Comparison of ENCODE assay signal across 25 mouse cellular contexts in the genomic region with DNA sequence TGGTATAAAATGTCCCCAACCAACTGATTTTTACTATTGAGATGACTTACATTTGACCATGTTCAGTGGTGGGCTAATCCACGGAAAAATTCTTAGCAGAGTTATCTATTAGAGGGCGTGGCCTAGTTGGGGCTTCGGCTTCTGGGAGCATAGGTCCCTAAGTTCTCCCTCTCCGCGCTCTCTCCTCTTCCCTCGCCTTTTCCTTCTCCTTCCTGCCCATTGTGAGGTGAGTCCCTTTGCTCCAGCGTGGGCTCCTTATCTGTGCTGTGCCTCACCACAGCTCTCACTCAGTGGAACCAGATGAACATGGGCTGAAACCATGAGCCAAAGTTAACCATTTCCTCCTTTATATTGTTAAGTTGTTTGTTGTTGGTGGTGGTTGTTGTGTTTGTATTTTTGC. TPM values are rescaled to one million over a fixed set of nuclear protein-coding genes. Genes with fewer than 3 reads are reported as not detected.
DNase-seq lines count a peak whose midpoint lies in the region; ATAC-seq and TF ChIP-seq lines count a peak whose summit lies in the region.
"Had no signal": no experiment of that assay in that cellular context is flagged by ENCODE, and none has a peak within 500 bp of the region (broad histone marks: within the 10 kb centered on the region; RNA-seq: fewer than 3 reads in every experiment).

No protein-coding gene starts in this region.

- no peak for ATAC-seq in CD4-positive, CD25-positive, alpha-beta regulatory T cell, adult 4 months
- ATAC-seq in megakaryocyte progenitor cell, adult 5-6 weeks (replicated peaks; ENCODE audit: poor library complexity) = 0 out of 2 replicates have a peak, but pooled peaks have one; percentile 15
- no peak for ATAC-seq in midbrain, embryonic 11.5 days (ENCODE audit: low FRiP score)
- ATAC-seq: forebrain, embryonic 13.5 days; forebrain, embryonic 16.5 days; hindbrain, embryonic 16.5 days; intestine, postnatal 0 days had no signal

- H3K27ac ChIP-seq in MEL (ENCODE audit: control insufficient read depth, low read depth, low read length) = peak overlapping the region; percentile 42
- H3K27ac ChIP-seq in midbrain, embryonic 11.5 days (ENCODE audit: low read depth, low read length) = no peak overlapping the region
- H3K27ac ChIP-seq: forebrain, embryonic 13.5 days; gastrocnemius, adult 2 months; heart, adult 2 months; heart, embryonic 10.5 days had no signal

- H3K4me3 ChIP-seq in MEL (ENCODE audit: control insufficient read depth in 1 of 2, insufficient read depth in 1 of 2, low read depth in 2 of 2, low read length in 2 of 2) = peak overlapping the region; percentile 10 to 20
- H3K4me3 ChIP-seq in midbrain, embryonic 11.5 days (ENCODE audit: low read depth, low read length) = no peak overlapping the region
- H3K4me3 ChIP-seq: forebrain, embryonic 10.5 days; forebrain, embryonic 13.5 days; gastrocnemius, adult 2 months; heart, adult 2 months; heart, embryonic 10.5 days; hindbrain, embryonic 13.5 days had no signal

- H3K79me2 ChIP-seq in MEL (ENCODE audit: control insufficient read depth, insufficient read depth, low read length, poor library complexity) = peaks cover 2% of the 10 kb centered on the region; the same call in 1 of the 2 replicates

- WGBS in midbrain, embryonic 11.5 days = 71% methylated on average over 7 of the region's 7 CpGs

- no peaks in the 10 kb centered on the region for H3K9me3 ChIP-seq in MEL (replicated peaks; ENCODE audit: insufficient read depth, low read length)
- no peaks in the 10 kb centered on the region for H3K9me3 ChIP-seq in midbrain, embryonic 11.5 days (ENCODE audit: control insufficient read depth, low read length)
- H3K9me3 ChIP-seq: forebrain, embryonic 10.5 days; forebrain, embryonic 13.5 days; heart, embryonic 10.5 days; hindbrain, embryonic 13.5 days had no signal

- H3K4me2 ChIP-seq in midbrain, embryonic 11.5 days = no peak overlapping the region
- H3K4me2 ChIP-seq: forebrain, embryonic 13.5 days; hindbrain, embryonic 13.5 days had no signal

- H3K9ac ChIP-seq in MEL (ENCODE audit: control insufficient read depth, low read depth, low read length, poor library complexity, severe bottlenecking) = peak overlapping the region; percentile 51
- H3K9ac ChIP-seq in midbrain, embryonic 11.5 days (ENCODE audit: low read length) = no peak overlapping the region
- H3K9ac ChIP-seq: forebrain, embryonic 13.5 days; hindbrain, embryonic 13.5 days had no signal

- H3K27me3 ChIP-seq in MEL (ENCODE audit: control insufficient read depth in 1 of 2, insufficient read depth in 2 of 2, low read length in 2 of 2) = no peaks in the 10 kb centered on the region
- no peaks in the 10 kb centered on the region for H3K27me3 ChIP-seq in midbrain, embryonic 11.5 days (ENCODE audit: control insufficient read depth, insufficient read depth, low read length)
- H3K27me3 ChIP-seq: forebrain, embryonic 13.5 days; hindbrain, embryonic 13.5 days had no signal

- no peak for TF ChIP-seq POLR2A in MEL (IDR thresholded peaks at IDR 0.05; ENCODE audit: control insufficient read depth in 1 of 2, insufficient read depth in 1 of 2, low read depth in 1 of 2, low read length in 2 of 2, poor library complexity in 1 of 2)

- no peak for TF ChIP-seq RAD21 in MEL (IDR thresholded peaks at IDR 0.05; ENCODE audit: low read depth, low read length)

- 0 out of 4 replicates have a peak, but pooled peaks have one; percentile 26 for TF ChIP-seq EP300 in MEL (IDR thresholded peaks at IDR 0.05; ENCODE audit: low read depth in 1 of 2, low read length in 2 of 2)

- TF ChIP-seq CTCF in MEL (IDR thresholded peaks at IDR 0.05 in 2 of 3, conservative IDR thresholded peaks at IDR 0.05 in 1 of 3; ENCODE audit: control insufficient read depth in 1 of 3, insufficient read depth in 1 of 3, low read depth in 2 of 3, low read length in 3 of 3, poor library complexity in 1 of 3, severe bottlenecking in 1 of 3) = no peak

- DNase-seq in CD4-positive, CD25-positive, alpha-beta regulatory T cell, adult 2 months (ENCODE audit: low read depth, low spot score) = peak; percentile 24
- DNase-seq in A20 (ENCODE audit: low read depth, low spot score) (peak; percentile 13), MEL (ENCODE audit: low read depth, low spot score) (peak; percentile 66)
- DNase-seq in urinary bladder, postnatal 14 days (ENCODE audit: low spot score) = no peak
- no peak for DNase-seq in midbrain, embryonic 11.5 days (ENCODE audit: low spot score, missing footprints)
- no peak for DNase-seq in frontal cortex, postnatal 10 days (ENCODE audit: low spot score in 2 of 2)
- DNase-seq: adrenal gland, adult 8-10 months; adrenal gland, postnatal 25 days; B cell, adult 2 months; cerebellum, adult 11-12 months; cerebellum, adult 8-10 months; cerebellum, postnatal 10 days; cerebellum, postnatal 36 days; gastrocnemius, adult 2 months; gastrocnemius, postnatal 14 days; heart, adult 2 months had no signal

- peaks cover 18 to 21% of the 10 kb centered on the region in 2 experiments for H3K4me1 ChIP-seq in MEL (ENCODE audit: control insufficient read depth in 1 of 2, insufficient read depth in 2 of 2, low read length in 2 of 2)
- H3K4me1 ChIP-seq in midbrain, embryonic 11.5 days (ENCODE audit: control insufficient read depth, insufficient read depth, low read length) = peaks cover 25% of the 10 kb centered on the region

- H3K36me3 ChIP-seq in MEL (ENCODE audit: control insufficient read depth in 1 of 2, insufficient read depth in 2 of 2, low read length in 2 of 2) = peaks cover 0 to 32% of the 10 kb centered on the region in 2 experiments; a peak in 2 of 4 replicates
- no peaks in the 10 kb centered on the region for H3K36me3 ChIP-seq in midbrain, embryonic 11.5 days (ENCODE audit: control insufficient read depth, insufficient read depth, low read length)
- H3K36me3 ChIP-seq: heart, embryonic 10.5 days; hindbrain, embryonic 13.5 days had no signal

TF ChIP-seq in MEL, 35 proteins besides CTCF, POLR2A, EP300 and RAD21 (continues in another document):
- TF ChIP-seq TCF12 (IDR thresholded peaks at IDR 0.05; ENCODE audit: low read depth, low read length) (no peak), E2F4 (IDR thresholded peaks at IDR 0.05; ENCODE audit: borderline replicate concordance, low read depth, low read length) (no peak), GABPA (IDR thresholded peaks at IDR 0.05; ENCODE audit: low read depth, low read length) (no peak), GATA1 (IDR thresholded peaks at IDR 0.05; ENCODE audit: low read depth, low read length) (peak; percentile 28; the same call in 1 of the 2 replicates), ZMIZ1 (IDR thresholded peaks at IDR 0.05; ENCODE audit: low read depth, low read length) (no peak), MXI1 (IDR thresholded peaks at IDR 0.05; ENCODE audit: low read depth, low read length) (0 out of 2 replicates have a peak, but pooled peaks have one; percentile 20), HCFC1 (IDR thresholded peaks at IDR 0.05; ENCODE audit: low read depth, low read length) (no peak), ZNF384 (IDR thresholded peaks at IDR 0.05; ENCODE audit: low read depth, low read length) (no peak), CHD1 (IDR thresholded peaks at IDR 0.05; ENCODE audit: low read depth, low read length) (no peak), KAT2A (conservative IDR thresholded peaks at IDR 0.05; ENCODE audit: low read depth, low read length) (no peak), SIN3A (IDR thresholded peaks at IDR 0.05; ENCODE audit: low read length) (no peak), ETS1 (IDR thresholded peaks at IDR 0.05; ENCODE audit: low read depth, low read length) (no peak), NRF1 (IDR thresholded peaks at IDR 0.05; ENCODE audit: insufficient read depth, low read depth, low read length, poor library complexity, severe bottlenecking) (no peak), TAL1 (IDR thresholded peaks at IDR 0.05; ENCODE audit: low read length) (no peak), MAFK (IDR thresholded peaks at IDR 0.05; ENCODE audit: borderline replicate concordance, low read depth, low read length) (no peak), MYC (IDR thresholded peaks at IDR 0.05; ENCODE audit: low read depth, low read length) (no peak), TBP (IDR thresholded peaks at IDR 0.05; ENCODE audit: low read depth, low read length) (0 out of 2 replicates have a peak, but pooled peaks have one; percentile 26), RCOR1 (IDR thresholded peaks at IDR 0.05; ENCODE audit: low read depth, low read length) (0 out of 2 replicates have a peak, but pooled peaks have one; percentile 7), MAZ (IDR thresholded peaks at IDR 0.05; ENCODE audit: low read depth, low read length) (0 out of 2 replicates have a peak, but pooled peaks have one; percentile 34), BHLHE40 (IDR thresholded peaks at IDR 0.05; ENCODE audit: borderline replicate concordance, low read depth, low read length) (no peak), MYB (IDR thresholded peaks at IDR 0.05; ENCODE audit: low read depth, low read length) (no peak), ZKSCAN1 (IDR thresholded peaks at IDR 0.05; ENCODE audit: low read depth, low read length) (no peak), JUND (IDR thresholded peaks at IDR 0.05; ENCODE audit: low read depth, low read length) (no peak), USF2 (IDR thresholded peaks at IDR 0.05; ENCODE audit: borderline replicate concordance in 1 of 2, insufficient read depth in 1 of 2, low read depth in 1 of 2, low read length in 2 of 2) (no peak), USF1 (IDR thresholded peaks at IDR 0.05; ENCODE audit: low read depth, low read length) (no peak), POLR2AphosphoS5 (IDR thresholded peaks at IDR 0.05; ENCODE audit: borderline replicate concordance, low read depth, low read length) (no peak), POLR2AphosphoS2 (IDR thresholded peaks at IDR 0.05; ENCODE audit: low read length) (no peak), MEF2A (IDR thresholded peaks at IDR 0.05; ENCODE audit: extremely low read depth, insufficient replicate concordance, low read depth, low read length, poor library complexity, severe bottlenecking) (no peak), SMC3 (IDR thresholded peaks at IDR 0.05; ENCODE audit: low read depth, low read length) (no peak), NELFE (IDR thresholded peaks at IDR 0.05; ENCODE audit: low read depth, low read length) (no peak), ZC3H11A (IDR thresholded peaks at IDR 0.05; ENCODE audit: low read depth, low read length) (no peak)

RNA-seq across cellular contexts. Expression of a gene that starts 17.9 kb away (rescaled TPM):
- polyA plus RNA-seq in CD4-positive, CD25-positive, alpha-beta regulatory T cell, adult 4 months (2017; shearing (Covaris generic)) = 10 to 100 TPM; 22.5 to 26.9 TPM
- total RNA-seq in MEL (2012; rRNA removed) = 15.1 and 18.4 TPM in 2 replicates
- 10 to 100 TPM; 15.5 to 43.6 TPM for polyA plus RNA-seq in MEL (2012; ENCODE audit: insufficient read depth in 1 of 2, insufficient read length in 2 of 2, low read depth in 1 of 2, low replicate concordance in 2 of 2, missing spikeins in 1 of 2)
- total RNA-seq in megakaryocyte progenitor cell, adult 5-6 weeks (2015) = 0.30 and 0.37 TPM in 2 replicates
- 0.58 and 1.5 TPM in 2 replicates for total RNA-seq in megakaryocyte progenitor cell, adult 5-6 weeks (2017)
- polyA plus RNA-seq in midbrain, embryonic 11.5 days (2014; fragmentation: Nextera tagmentation; extraction: Ambion mirVana) = 15.0 and 18.1 TPM in 2 replicates

Comparison
In these comparisons a context has a peak if more than half of its experiments do, and no peak if none do; other contexts are left out.
1. DNase-seq: peak in CD4-positive, CD25-positive, alpha-beta regulatory T cell, adult 2 months (single experiment), A20 (single experiment) and MEL (single experiment); none in urinary bladder, postnatal 14 days (single experiment), midbrain, embryonic 11.5 days (single experiment) and frontal cortex, postnatal 10 days (0 of 2).